Mouse (Mus musculus): ENCODE measurements around the gene Gnaq.

- TF ChIP-seq GATA1 (IDR thresholded peaks at IDR 0.05; ENCODE audit: borderline replicate concordance, low read length) (no peak), FLI1 (IDR thresholded peaks at IDR 0.05; ENCODE audit: low read length) (no peak)
Observed at GRCm38 (mm10) chr19:16235594-16235993, 103.0 kb downstream of the Gnaq start.
